Mouse (Mus musculus): Measurements from ENCODE around the gene Ap2a2.

DNA sequence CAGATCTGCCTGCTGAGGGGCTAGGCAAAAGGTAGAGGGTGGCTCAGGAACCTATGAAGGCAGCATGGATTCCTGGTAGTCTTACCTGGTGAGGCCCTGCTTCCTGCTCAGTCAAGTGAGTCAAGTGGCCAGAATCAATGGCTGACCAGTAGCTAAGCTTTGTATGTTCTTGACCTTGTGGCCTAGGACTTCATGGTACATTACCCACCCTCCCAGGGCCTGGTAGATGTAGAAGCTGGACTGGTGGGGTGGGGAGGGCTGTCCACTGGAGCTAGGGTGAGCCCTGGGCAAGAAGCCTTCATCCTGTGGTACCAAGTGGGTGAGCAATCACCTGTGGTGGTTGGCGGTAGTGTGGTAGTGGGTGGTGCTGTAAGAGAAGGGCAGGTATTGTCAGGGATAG lies 80.4 kb downstream of the Ap2a2 start:
- TF ChIP-seq CTCF (IDR thresholded peaks at IDR 0.05; ENCODE audit: low read depth, low read length) (no peak), POLR2A (IDR thresholded peaks at IDR 0.05; ENCODE audit: insufficient read depth, low read length) (no peak)

Data from ES-Bruce4 (cell line).